Comparison of ENCODE assay signal across 14 mouse cellular contexts in the genomic region with DNA sequence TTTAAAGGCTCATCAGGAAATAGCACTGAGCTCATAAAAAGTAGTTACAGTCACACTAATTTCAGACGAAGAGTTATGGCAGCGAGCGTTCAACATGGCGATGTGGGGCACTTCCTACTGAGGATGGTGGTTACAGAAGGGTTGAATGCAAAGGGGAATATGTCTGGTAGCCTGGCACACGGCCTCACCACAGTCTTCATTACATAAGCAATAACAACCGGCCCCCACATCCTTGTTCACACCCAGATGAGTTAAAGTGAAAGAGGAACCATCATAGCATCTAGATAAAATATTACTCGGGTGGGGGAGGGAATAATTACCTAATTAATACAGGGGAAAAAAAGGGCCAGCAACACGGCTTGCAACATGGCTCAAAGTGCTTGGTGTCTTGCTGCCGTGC. TPM values are rescaled to one million over a fixed set of nuclear protein-coding genes. Genes with fewer than 3 reads are reported as not detected.
A peak's percentile ranks its signal among the peaks of the same experiment; 100 is the strongest.
DNase-seq lines count a peak whose midpoint lies in the region; ATAC-seq and TF ChIP-seq lines count a peak whose summit lies in the region.
"Had no signal": no experiment of that assay in that cellular context is flagged by ENCODE, and none has a peak within 500 bp of the region (broad histone marks: within the 10 kb centered on the region; RNA-seq: fewer than 3 reads in every experiment).

No protein-coding gene starts in this region.

- H3K27me3 ChIP-seq in liver, adult 2 months (ENCODE audit: control insufficient read depth, insufficient read depth, low read length): no peaks in the 10 kb centered on the region
- no peaks in the 10 kb centered on the region for H3K27me3 ChIP-seq in MEL (ENCODE audit: control insufficient read depth in 1 of 2, insufficient read depth in 2 of 2, low read length in 2 of 2)
- no peaks in the 10 kb centered on the region for H3K27me3 ChIP-seq in liver, embryonic 16.5 days (ENCODE audit: control insufficient read depth, insufficient read depth, low read depth, low read length)
- no peaks in the 10 kb centered on the region for H3K27me3 ChIP-seq in small intestine, adult 2 months (ENCODE audit: control insufficient read depth, insufficient read depth, low read length)
- H3K27me3 ChIP-seq: limb, embryonic 13.5 days had no signal

- TF ChIP-seq POLR2A in liver, adult 2 months (IDR thresholded peaks at IDR 0.05; ENCODE audit: extremely low read depth, insufficient read depth, low read length): no peak
- peak; percentile 7 to 63; a peak in 2 of 4 replicates for TF ChIP-seq POLR2A in MEL (IDR thresholded peaks at IDR 0.05; ENCODE audit: control insufficient read depth in 1 of 2, insufficient read depth in 1 of 2, low read depth in 1 of 2, low read length in 2 of 2, poor library complexity in 1 of 2)
- TF ChIP-seq POLR2A in small intestine, adult 2 months (IDR thresholded peaks at IDR 0.05; ENCODE audit: low read depth, low read length): no peak

- no peak overlapping the region for H3K9ac ChIP-seq in liver, adult 2 months (ENCODE audit: low read depth, low read length)
- H3K9ac ChIP-seq in MEL (ENCODE audit: control insufficient read depth, low read depth, low read length, poor library complexity, severe bottlenecking): peak overlapping the region; percentile 58
- H3K9ac ChIP-seq in liver, embryonic 16.5 days (ENCODE audit: low read depth, low read length): no peak overlapping the region
- H3K9ac ChIP-seq: limb, embryonic 13.5 days had no signal

- ATAC-seq in liver, embryonic 16.5 days (ENCODE audit: low read depth): no peak
- ATAC-seq: forebrain, embryonic 16.5 days; hindbrain, postnatal 0 days had no signal

- intact Hi-C loops in left cerebral cortex, postnatal 14 days (cut with DNase I): no loop called here

- H3K79me2 ChIP-seq in liver, adult 2 months (ENCODE audit: control insufficient read depth, insufficient read depth, low read length): no peaks in the 10 kb centered on the region
- H3K79me2 ChIP-seq in MEL (ENCODE audit: control insufficient read depth, insufficient read depth, low read length, poor library complexity): no peaks in the 10 kb centered on the region

- 81% methylated on average over 9 of the region's 9 CpGs for WGBS in liver, adult 2 months
- WGBS in liver, embryonic 16.5 days (ENCODE audit: insufficient replicate concordance): 21% methylated on average over 9 of the region's 9 CpGs
- 15% methylated on average over 9 of the region's 9 CpGs for WGBS in small intestine, adult 2 months

- no peak for TF ChIP-seq CTCF in liver, adult 2 months (IDR thresholded peaks at IDR 0.05; ENCODE audit: low read depth, low read length)
- TF ChIP-seq CTCF in MEL (IDR thresholded peaks at IDR 0.05 in 2 of 3, conservative IDR thresholded peaks at IDR 0.05 in 1 of 3; ENCODE audit: control insufficient read depth in 1 of 3, insufficient read depth in 1 of 3, low read depth in 2 of 3, low read length in 3 of 3, poor library complexity in 1 of 3, severe bottlenecking in 1 of 3): no peak
- no peak for TF ChIP-seq CTCF in small intestine, adult 2 months (IDR thresholded peaks at IDR 0.05; ENCODE audit: extremely low read depth, insufficient read length, insufficient replicate concordance, low read depth, low read length)

- H3K4me2 ChIP-seq in liver, embryonic 16.5 days (ENCODE audit: low read depth, low read length): no peak overlapping the region
- H3K4me2 ChIP-seq: limb, embryonic 13.5 days had no signal

- H3K36me3 ChIP-seq in liver, adult 2 months (ENCODE audit: control insufficient read depth, insufficient read depth, low read length): no peaks in the 10 kb centered on the region
- H3K36me3 ChIP-seq in MEL (ENCODE audit: control insufficient read depth in 1 of 2, insufficient read depth in 2 of 2, low read length in 2 of 2): peaks cover 0 to 21% of the 10 kb centered on the region in 2 experiments; a peak in 2 of 4 replicates
- no peaks in the 10 kb centered on the region for H3K36me3 ChIP-seq in liver, embryonic 16.5 days (ENCODE audit: control insufficient read depth, insufficient read depth)
- H3K36me3 ChIP-seq in small intestine, adult 2 months (ENCODE audit: control insufficient read depth, insufficient read depth, low read length): no peaks in the 10 kb centered on the region
- H3K36me3 ChIP-seq: limb, embryonic 13.5 days had no signal

- no peaks in the 10 kb centered on the region for H3K9me3 ChIP-seq in MEL (replicated peaks; ENCODE audit: insufficient read depth, low read length)
- H3K9me3 ChIP-seq in liver, embryonic 16.5 days (replicated peaks; ENCODE audit: control insufficient read depth, low read length): no peaks in the 10 kb centered on the region
- H3K9me3 ChIP-seq: limb, embryonic 13.5 days had no signal

- no peak overlapping the region for H3K27ac ChIP-seq in liver, adult 2 months (replicated peaks; ENCODE audit: insufficient read depth, low read depth, low read length)
- H3K27ac ChIP-seq in MEL (ENCODE audit: control insufficient read depth, low read depth, low read length): peak overlapping the region; percentile 84
- H3K27ac ChIP-seq in liver, embryonic 16.5 days (ENCODE audit: low read length): peak overlapping the region; percentile 5; the same call in 1 of the 2 replicates
- H3K27ac ChIP-seq in small intestine, adult 2 months (ENCODE audit: insufficient read depth, low read depth, low read length): peak overlapping the region; percentile 73
- H3K27ac ChIP-seq: hindbrain, postnatal 0 days; layer of hippocampus, adult 2 months; limb, embryonic 13.5 days had no signal

- peak; percentile 67 to 83 for TF ChIP-seq EP300 in MEL (IDR thresholded peaks at IDR 0.05; ENCODE audit: low read depth in 1 of 2, low read length in 2 of 2)

- H3K4me3 ChIP-seq in liver, adult 2 months (ENCODE audit: insufficient read depth, low read depth, low read length): no peak overlapping the region
- H3K4me3 ChIP-seq in MEL (ENCODE audit: control insufficient read depth in 1 of 2, insufficient read depth in 1 of 2, low read depth in 2 of 2, low read length in 2 of 2): peak overlapping the region; percentile 44 to 54
- H3K4me3 ChIP-seq in liver, embryonic 16.5 days (ENCODE audit: low read depth, low read length): no peak overlapping the region
- no peak overlapping the region for H3K4me3 ChIP-seq in small intestine, adult 2 months (ENCODE audit: low read depth, low read length)
- H3K4me3 ChIP-seq: layer of hippocampus, adult 2 months; limb, embryonic 13.5 days had no signal

- TF ChIP-seq RAD21 in MEL (IDR thresholded peaks at IDR 0.05; ENCODE audit: low read depth, low read length): no peak

- DNase-seq in liver, adult 2 months (ENCODE audit: extremely low read depth, low read depth, low spot score): peak; percentile 37
- DNase-seq in liver: no peak
- DNase-seq in MEL (ENCODE audit: low read depth, low spot score): peak; percentile 94
- DNase-seq in left cerebral cortex, postnatal 14 days (ENCODE audit: low spot score in 2 of 2): no peak
- DNase-seq in thymus, postnatal 10 days (ENCODE audit: low spot score in 2 of 2): no peak
- DNase-seq in ovary, postnatal 36 days (ENCODE audit: low spot score): no peak
- DNase-seq: cerebellum, adult 9-11 months; midbrain, embryonic 14.5 days had no signal

- peaks cover 2% of the 10 kb centered on the region; the same call in 1 of the 2 replicates for H3K4me1 ChIP-seq in liver, adult 2 months (ENCODE audit: control insufficient read depth, insufficient read depth, low read length)
- H3K4me1 ChIP-seq in MEL (ENCODE audit: control insufficient read depth in 1 of 2, insufficient read depth in 2 of 2, low read length in 2 of 2): peaks cover 8 to 21% of the 10 kb centered on the region in 2 experiments
- no peaks in the 10 kb centered on the region; the same call in 1 of the 2 replicates for H3K4me1 ChIP-seq in liver, embryonic 16.5 days (ENCODE audit: control insufficient read depth, low read depth, low read length)
- peaks cover 44% of the 10 kb centered on the region for H3K4me1 ChIP-seq in small intestine, adult 2 months (ENCODE audit: control insufficient read depth, insufficient read depth, insufficient read length, low read length)
- H3K4me1 ChIP-seq: limb, embryonic 13.5 days had no signal

TF ChIP-seq in MEL, 35 proteins besides CTCF, POLR2A, EP300 and RAD21 (continues in another document):
- TF ChIP-seq ETS1 (IDR thresholded peaks at IDR 0.05; ENCODE audit: low read depth, low read length): peak; percentile 99
- TF ChIP-seq HCFC1 (IDR thresholded peaks at IDR 0.05; ENCODE audit: low read depth, low read length): peak; percentile 62
- TF ChIP-seq ZMIZ1 (IDR thresholded peaks at IDR 0.05; ENCODE audit: low read depth, low read length): peak; percentile 38; the same call in 1 of the 2 replicates
- peak; percentile 60 for TF ChIP-seq SIN3A (IDR thresholded peaks at IDR 0.05; ENCODE audit: low read length)
- 0 out of 2 replicates have a peak, but pooled peaks have one; percentile 9 for TF ChIP-seq ZC3H11A (IDR thresholded peaks at IDR 0.05; ENCODE audit: low read depth, low read length)

RNA-seq across cellular contexts. Expression of a gene that starts 20.2 kb away (rescaled TPM):
- 9.2 and 9.3 TPM in 2 replicates for total RNA-seq in liver, adult 2 months (2014; rRNA removed)
- 7.4 and 8.0 TPM in 2 replicates for polyA plus RNA-seq in liver, adult 2 months (2012; rRNA removed)
- 31.4 and 33.4 TPM in 2 replicates for total RNA-seq in MEL (2012; rRNA removed)
- polyA plus RNA-seq in MEL (2012; ENCODE audit: insufficient read depth in 1 of 2, insufficient read length in 2 of 2, low read depth in 1 of 2, low replicate concordance in 2 of 2, missing spikeins in 1 of 2): 10 to 100 TPM; 30.1 to 47.4 TPM
- 17.2 and 19.1 TPM in 2 replicates for polyA plus RNA-seq in liver, embryonic 16.5 days (2015; fragmentation: Nextera tagmentation; extraction: Ambion mirVana)
- polyA plus RNA-seq in small intestine, adult 2 months (2012; rRNA removed): 23.2 and 69.2 TPM in 2 replicates
- 100 to 1,000 TPM; 175 to 185 TPM for total RNA-seq in left cerebral cortex, postnatal 14 days (2021)

RNA-seq across cellular contexts. Expression of a gene that starts 53.0 kb away (rescaled TPM):
- total RNA-seq in liver, adult 2 months (2014; rRNA removed): 1.3 and 1.8 TPM in 2 replicates
- polyA plus RNA-seq in liver, adult 2 months (2012; rRNA removed): 0.46 and 1.2 TPM in 2 replicates
- total RNA-seq in MEL (2012; rRNA removed): 12.3 and 12.7 TPM in 2 replicates
- 100 to 1,000 TPM in 1 of 2 experiments, 10 to 100 TPM in 1; 20.9 to 188 TPM for polyA plus RNA-seq in MEL (2012; ENCODE audit: insufficient read depth in 1 of 2, insufficient read length in 2 of 2, low read depth in 1 of 2, low replicate concordance in 2 of 2, missing spikeins in 1 of 2)
- polyA plus RNA-seq in liver, embryonic 16.5 days (2015; fragmentation: Nextera tagmentation; extraction: Ambion mirVana): 3.2 and 3.8 TPM in 2 replicates
- 0.03 and 0.15 TPM in 2 replicates for polyA plus RNA-seq in small intestine, adult 2 months (2012; rRNA removed)
- 10 to 100 TPM; 19.5 to 25.9 TPM for total RNA-seq in left cerebral cortex, postnatal 14 days (2021)

RNA-seq across cellular contexts. Expression of a gene that starts 58.5 kb away (rescaled TPM):
- 629 and 808 TPM in 2 replicates for total RNA-seq in liver, adult 2 months (2014; rRNA removed)
- polyA plus RNA-seq in liver, adult 2 months (2012; rRNA removed): 664 and 683 TPM in 2 replicates
- total RNA-seq in MEL (2012; rRNA removed): 567 and 640 TPM in 2 replicates
- 1,000 to 10,000 TPM in 1 of 2 experiments, 100 to 1,000 TPM in 1; 529 to 2,790 TPM for polyA plus RNA-seq in MEL (2012; ENCODE audit: insufficient read depth in 1 of 2, insufficient read length in 2 of 2, low read depth in 1 of 2, low replicate concordance in 2 of 2, missing spikeins in 1 of 2)
- 358 and 381 TPM in 2 replicates for polyA plus RNA-seq in liver, embryonic 16.5 days (2015; fragmentation: Nextera tagmentation; extraction: Ambion mirVana)
- 371 and 593 TPM in 2 replicates for polyA plus RNA-seq in small intestine, adult 2 months (2012; rRNA removed)
- 100 to 1,000 TPM; 276 TPM for total RNA-seq in left cerebral cortex, postnatal 14 days (2021)

Comparison
In these comparisons a context has a peak if more than half of its experiments do, and no peak if none do; other contexts are left out.
1. DNase-seq: peak in liver, adult 2 months (single experiment) and MEL (single experiment); none in liver (single experiment), left cerebral cortex, postnatal 14 days (0 of 2), thymus, postnatal 10 days (0 of 2) and ovary, postnatal 36 days (single experiment).
2. H3K4me3 ChIP-seq: peak in MEL (2 of 2); none in liver, adult 2 months (single experiment), liver, embryonic 16.5 days (single experiment) and small intestine, adult 2 months (single experiment).
3. POLR2A ChIP-seq: peak in MEL (2 of 2); none in liver, adult 2 months (single experiment) and small intestine, adult 2 months (single experiment).